Mouse (Mus musculus): ENCODE measurements around the gene Mt1. TPM values are rescaled to one million over a fixed set of nuclear protein-coding genes. Genes with fewer than 3 reads are reported as not detected.
"Not testable (repeated sequence)": the region's sequence is repeated elsewhere in the genome, so short reads cannot be mapped to it uniquely, and the experiment has no call there.

Gene Mt1
- polyA plus RNA-seq (2016; fragmentation: Nextera tagmentation; extraction: Ambion mirVana), result 204 and 219 TPM in 2 replicates

DNA sequence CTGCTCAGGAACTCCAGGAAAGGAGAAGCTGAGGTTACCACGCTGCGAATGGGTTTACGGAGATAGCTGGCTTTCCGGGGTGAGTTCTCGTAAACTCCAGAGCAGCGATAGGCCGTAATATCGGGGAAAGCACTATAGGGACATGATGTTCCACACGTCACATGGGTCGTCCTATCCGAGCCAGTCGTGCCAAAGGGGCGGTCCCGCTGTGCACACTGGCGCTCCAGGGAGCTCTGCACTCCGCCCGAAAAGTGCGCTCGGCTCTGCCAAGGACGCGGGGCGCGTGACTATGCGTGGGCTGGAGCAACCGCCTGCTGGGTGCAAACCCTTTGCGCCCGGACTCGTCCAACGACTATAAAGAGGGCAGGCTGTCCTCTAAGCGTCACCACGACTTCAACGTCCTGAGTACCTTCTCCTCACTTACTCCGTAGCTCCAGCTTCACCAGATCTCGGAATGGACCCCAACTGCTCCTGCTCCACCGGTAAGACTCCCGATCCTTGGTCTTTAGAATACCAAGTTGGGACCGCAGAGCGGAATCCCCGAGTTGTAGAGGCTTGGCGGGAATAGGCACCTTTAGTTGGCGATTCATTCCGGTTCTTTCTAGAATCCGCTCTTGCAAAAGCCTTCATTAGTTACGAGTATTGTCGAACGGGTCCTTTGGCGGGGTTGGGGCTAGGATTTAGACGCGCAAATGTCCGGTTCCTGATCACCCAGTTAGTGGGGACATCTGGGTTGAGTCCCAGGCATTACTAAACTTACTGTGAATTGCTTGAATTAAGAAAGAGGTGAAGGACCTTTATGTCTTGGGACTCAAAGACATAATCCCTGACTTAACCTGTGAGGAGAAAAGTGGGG is at the start of gene Mt1:
TSS of gene Mt1 (plus strand) at position 226 of the 856 bp plus-strand sequence.
- Histone ChIP-seq H3K4me1 (peaks cover 48% of the 10 kb centered on the region), H3K9me3 (no peaks in the 10 kb centered on the region), H3K27ac (peak within 1 kb of the TSS; percentile 71), H3K36me3 (replicated peaks) (no peaks in the 10 kb centered on the region), H3K4me3 (peak within 1 kb of the TSS; percentile 52), H3K27me3 (ENCODE audit: poor library complexity, severe bottlenecking) (peaks cover 100% of the 10 kb centered on the region)
- under 1% methylated on average over 50 of the region's 50 CpGs for WGBS
- DNase-seq (ENCODE audit: extremely low spot score, low spot score), result peak; percentile 78

- Histone ChIP-seq H3K4me3 (no peak overlapping the region), H3K9me3 (no peaks in the 10 kb centered on the region), H3K36me3 (replicated peaks) (no peaks in the 10 kb centered on the region), H3K4me1 (peaks cover 4% of the 10 kb centered on the region; the same call in 1 of the 2 replicates), H3K27ac (no peak overlapping the region), H3K27me3 (ENCODE audit: poor library complexity, severe bottlenecking) (no peaks in the 10 kb centered on the region)
- DNase-seq (ENCODE audit: extremely low spot score, low spot score), result no peak
- WGBS, result 84% methylated on average over 6 of the region's 6 CpGs
These were observed 49.6 kb upstream of the Mt1 start for GRCm38 (mm10) chr8:94129133-94129789.

DNA sequence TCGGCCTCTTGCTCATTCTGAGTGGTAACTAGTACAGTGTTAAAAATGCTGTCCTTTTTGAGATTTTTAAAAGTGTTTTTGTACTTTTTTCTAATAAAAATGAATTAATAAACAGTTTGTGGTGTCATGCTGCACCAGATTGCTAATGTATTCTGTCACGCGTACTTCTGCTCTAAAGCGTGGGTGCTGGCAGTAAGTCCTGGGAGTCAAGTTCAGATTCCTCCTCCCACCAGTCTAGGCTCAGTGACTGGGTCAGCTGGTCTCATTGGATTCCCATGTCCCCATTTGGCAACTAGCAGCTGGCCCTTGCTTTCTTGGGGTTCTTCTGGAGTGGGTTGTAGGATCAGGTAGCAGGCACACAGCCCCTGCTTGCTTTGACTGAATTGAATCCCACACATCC is 48.8 kb upstream of the Mt1 start:
- Histone ChIP-seq H3K9me3 (no peaks in the 10 kb centered on the region), H3K4me3 (no peak overlapping the region), H3K27me3 (ENCODE audit: poor library complexity, severe bottlenecking) (no peaks in the 10 kb centered on the region), H3K27ac (no peak overlapping the region), H3K36me3 (replicated peaks) (no peaks in the 10 kb centered on the region), H3K4me1 (peaks cover 4% of the 10 kb centered on the region; the same call in 1 of the 2 replicates)
- 93% methylated on average over 4 of the region's 4 CpGs for WGBS
- no peak for DNase-seq (ENCODE audit: extremely low spot score, low spot score)

- Histone ChIP-seq H3K9me3 (no peaks in the 10 kb centered on the region), H3K36me3 (replicated peaks) (no peaks in the 10 kb centered on the region), H3K27me3 (ENCODE audit: poor library complexity, severe bottlenecking) (no peaks in the 10 kb centered on the region), H3K27ac (no peak overlapping the region), H3K4me1 (peaks cover 4% of the 10 kb centered on the region; the same call in 1 of the 2 replicates), H3K4me3 (no peak overlapping the region)
- no peak for DNase-seq (ENCODE audit: extremely low spot score, low spot score)
- WGBS, result 82% methylated on average over 5 of the region's 5 CpGs
These were observed 46.8 kb upstream of the Mt1 start for GRCm38 (mm10) chr8:94132096-94132495.

DNA sequence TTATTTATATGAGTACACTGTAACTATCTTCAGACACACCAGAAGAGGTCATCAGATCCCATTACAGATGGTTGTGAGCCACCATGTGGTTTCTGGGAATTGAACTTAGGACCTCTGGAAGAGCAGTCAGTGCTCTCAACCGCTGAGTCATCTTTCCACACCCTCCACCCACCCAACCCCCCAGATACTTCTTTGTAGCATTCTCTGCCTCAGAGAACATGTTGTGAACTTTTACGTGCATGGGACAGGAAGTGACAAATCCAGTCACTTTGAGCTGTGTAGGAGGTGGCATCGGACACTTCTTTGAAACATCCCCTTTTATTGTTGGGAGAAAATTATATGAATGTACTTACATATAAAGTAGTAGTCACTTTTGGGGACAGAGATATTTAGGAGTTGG is 44.3 kb upstream of the Mt1 start:
- H3K4me1 ChIP-seq; H3K4me3 ChIP-seq; DNase-seq (ENCODE audit: extremely low spot score, low spot score); H3K9me3 ChIP-seq; H3K27me3 ChIP-seq (ENCODE audit: poor library complexity, severe bottlenecking); H3K27ac ChIP-seq; H3K36me3 ChIP-seq (replicated peaks): not testable (repeated sequence)
- WGBS, result 80% methylated on average over 3 of the region's 3 CpGs

DNA sequence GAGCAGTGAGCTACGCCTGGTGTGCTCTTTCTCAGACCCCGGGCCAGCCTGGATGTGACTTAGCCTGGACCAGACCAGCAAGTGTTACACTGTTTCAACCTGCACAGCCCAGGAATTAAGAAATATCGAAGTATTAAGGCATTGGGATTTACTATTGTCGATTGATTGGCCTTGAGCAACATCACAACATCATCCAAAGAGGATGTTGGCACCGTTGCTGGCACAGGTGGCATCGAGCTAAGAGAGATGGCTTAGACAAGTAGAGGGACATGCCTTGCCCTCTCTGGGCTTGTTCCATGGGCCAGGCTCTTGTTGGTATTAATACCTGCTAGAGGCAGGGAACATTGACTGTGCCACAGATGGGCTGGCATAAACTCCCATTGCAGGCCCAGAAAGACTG is 43.3 kb upstream of the Mt1 start:
- WGBS, result 93% methylated on average over 6 of the region's 6 CpGs
- H3K27ac ChIP-seq, result no peak overlapping the region
- DNase-seq (ENCODE audit: extremely low spot score, low spot score), result no peak
- no peak overlapping the region for H3K4me3 ChIP-seq
- no peaks in the 10 kb centered on the region for H3K27me3 ChIP-seq (ENCODE audit: poor library complexity, severe bottlenecking)
- no peaks in the 10 kb centered on the region for H3K4me1 ChIP-seq
- no peaks in the 10 kb centered on the region for H3K36me3 ChIP-seq (replicated peaks)
- H3K9me3 ChIP-seq, result no peaks in the 10 kb centered on the region

DNA sequence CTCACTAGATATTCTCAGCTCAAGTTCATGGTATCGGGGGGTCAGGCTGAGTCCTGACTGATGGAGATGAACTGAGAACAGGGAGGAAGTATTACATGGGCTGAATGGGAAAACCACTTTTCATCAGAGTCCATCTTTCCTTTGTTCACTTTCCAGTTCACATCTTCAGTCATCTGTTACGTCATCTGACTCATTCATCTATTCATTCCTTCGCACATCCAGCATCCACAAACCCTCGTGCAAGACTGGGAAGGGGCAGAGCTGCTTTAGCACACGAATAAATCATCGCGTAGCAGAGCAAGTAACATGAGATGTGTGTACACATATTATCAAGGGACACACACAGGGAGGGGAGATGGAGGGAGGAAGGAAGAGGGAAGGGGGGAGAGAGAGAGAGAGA is 42.7 kb upstream of the Mt1 start:
- Histone ChIP-seq H3K27ac (no peak overlapping the region), H3K27me3 (ENCODE audit: poor library complexity, severe bottlenecking) (no peaks in the 10 kb centered on the region), H3K36me3 (replicated peaks) (no peaks in the 10 kb centered on the region), H3K4me1 (no peaks in the 10 kb centered on the region), H3K4me3 (no peak overlapping the region), H3K9me3 (no peaks in the 10 kb centered on the region)
- DNase-seq (ENCODE audit: extremely low spot score, low spot score), result no peak
- whole genome bisulfite sequencing, result 86% methylated on average over 7 of the region's 7 CpGs

DNA sequence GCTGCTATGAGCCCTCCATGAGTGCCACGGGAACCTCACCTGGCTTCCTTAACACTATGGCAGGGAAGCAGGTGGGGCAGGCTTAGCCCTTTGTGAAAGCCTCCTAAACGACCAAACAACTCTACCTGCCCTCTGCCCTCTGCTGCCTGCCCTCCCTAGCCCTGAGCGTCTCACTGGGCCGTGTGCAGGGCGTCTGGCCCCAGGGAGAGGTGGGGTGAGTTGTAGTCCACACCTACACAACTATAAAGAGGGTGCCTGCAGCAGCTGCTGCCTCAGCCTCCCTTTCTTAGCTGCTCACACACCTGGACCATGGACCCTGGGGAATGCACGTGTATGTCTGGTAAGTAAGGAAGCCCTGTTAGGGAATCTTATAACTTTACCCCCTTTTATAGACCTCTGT is 41.9 kb upstream of the Mt1 start, which contains the start of gene Mt4:
TSS of gene Mt4 (plus strand) at position 265 of the 400 bp plus-strand sequence.
- 61% methylated on average over 6 of the region's 6 CpGs for WGBS
- Histone ChIP-seq H3K9me3 (no peaks in the 10 kb centered on the region), H3K27ac (no peak within 1 kb of the TSS), H3K4me3 (no peak within 1 kb of the TSS), H3K4me1 (no peaks in the 10 kb centered on the region), H3K27me3 (ENCODE audit: poor library complexity, severe bottlenecking) (no peaks in the 10 kb centered on the region), H3K36me3 (replicated peaks) (no peaks in the 10 kb centered on the region)
- no peak for DNase-seq (ENCODE audit: extremely low spot score, low spot score)

DNA sequence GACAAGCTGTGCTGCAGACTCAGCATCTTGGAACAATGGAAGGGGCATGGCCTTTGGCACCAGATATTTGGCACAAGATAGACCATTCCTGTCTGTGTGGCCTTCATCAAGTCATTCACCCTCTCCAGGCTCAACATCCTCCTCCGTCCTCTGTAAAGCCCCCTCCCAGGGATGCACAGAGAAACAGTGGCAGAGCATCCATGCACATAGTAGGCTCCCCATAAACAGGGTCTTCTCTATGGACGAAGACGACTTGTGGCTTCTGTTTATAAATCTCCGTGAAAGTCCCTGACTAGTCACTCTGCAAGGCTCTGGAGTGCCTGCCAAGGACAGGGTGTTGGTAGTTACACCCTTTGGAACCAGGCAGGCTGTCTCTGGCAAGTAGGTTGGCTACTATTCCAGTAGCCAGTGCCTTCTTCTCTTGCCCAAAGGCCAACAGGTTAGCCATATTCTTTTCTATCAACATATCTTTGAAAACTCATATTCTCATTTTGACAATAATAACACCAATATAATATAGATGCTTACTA is 38.6 kb upstream of the Mt1 start:
- H3K9me3 ChIP-seq, result no peaks in the 10 kb centered on the region
- 88% methylated on average over 4 of the region's 4 CpGs for WGBS
- no peaks in the 10 kb centered on the region for H3K4me1 ChIP-seq
- H3K36me3 ChIP-seq (replicated peaks), result no peaks in the 10 kb centered on the region
- H3K27me3 ChIP-seq (ENCODE audit: poor library complexity, severe bottlenecking), result no peaks in the 10 kb centered on the region
- H3K27ac ChIP-seq, result no peak overlapping the region
- DNase-seq (ENCODE audit: extremely low spot score, low spot score), result no peak
- H3K4me3 ChIP-seq, result no peak overlapping the region

GRCm38 (mm10) chr8:94148236-94148635 is 30.6 kb upstream of the Mt1 start:
- DNase-seq (ENCODE audit: extremely low spot score, low spot score), result no peak
- H3K27me3 ChIP-seq (ENCODE audit: poor library complexity, severe bottlenecking), result peaks cover 25% of the 10 kb centered on the region
- no peak overlapping the region for H3K4me3 ChIP-seq
- no peaks in the 10 kb centered on the region for H3K9me3 ChIP-seq
- H3K36me3 ChIP-seq (replicated peaks), result no peaks in the 10 kb centered on the region
- peaks cover 21% of the 10 kb centered on the region for H3K4me1 ChIP-seq
- H3K27ac ChIP-seq, result no peak overlapping the region
- WGBS, result 46% methylated on average over 5 of the region's 5 CpGs

DNA sequence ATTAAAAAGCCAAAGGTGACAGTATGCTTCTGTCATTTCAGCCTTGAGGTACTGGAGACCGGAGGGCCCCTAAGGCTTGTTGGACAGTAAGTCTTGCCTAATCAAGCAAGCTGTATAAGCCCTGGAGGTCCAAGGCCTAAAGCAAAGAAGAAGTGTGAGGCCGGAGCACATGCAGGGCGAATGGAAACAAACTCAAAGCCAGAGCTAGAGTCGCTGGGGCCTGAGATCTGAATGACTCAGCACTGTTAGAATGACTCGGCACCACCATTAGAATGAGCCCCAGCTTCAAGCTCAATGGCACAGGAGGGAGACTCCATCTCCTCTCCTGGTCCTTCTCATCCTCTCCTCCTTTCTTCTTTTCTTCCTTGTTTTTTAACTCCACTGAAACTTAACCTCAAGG is 28.0 kb upstream of the Mt1 start:
- 81% methylated on average over 5 of the region's 5 CpGs for WGBS

DNA sequence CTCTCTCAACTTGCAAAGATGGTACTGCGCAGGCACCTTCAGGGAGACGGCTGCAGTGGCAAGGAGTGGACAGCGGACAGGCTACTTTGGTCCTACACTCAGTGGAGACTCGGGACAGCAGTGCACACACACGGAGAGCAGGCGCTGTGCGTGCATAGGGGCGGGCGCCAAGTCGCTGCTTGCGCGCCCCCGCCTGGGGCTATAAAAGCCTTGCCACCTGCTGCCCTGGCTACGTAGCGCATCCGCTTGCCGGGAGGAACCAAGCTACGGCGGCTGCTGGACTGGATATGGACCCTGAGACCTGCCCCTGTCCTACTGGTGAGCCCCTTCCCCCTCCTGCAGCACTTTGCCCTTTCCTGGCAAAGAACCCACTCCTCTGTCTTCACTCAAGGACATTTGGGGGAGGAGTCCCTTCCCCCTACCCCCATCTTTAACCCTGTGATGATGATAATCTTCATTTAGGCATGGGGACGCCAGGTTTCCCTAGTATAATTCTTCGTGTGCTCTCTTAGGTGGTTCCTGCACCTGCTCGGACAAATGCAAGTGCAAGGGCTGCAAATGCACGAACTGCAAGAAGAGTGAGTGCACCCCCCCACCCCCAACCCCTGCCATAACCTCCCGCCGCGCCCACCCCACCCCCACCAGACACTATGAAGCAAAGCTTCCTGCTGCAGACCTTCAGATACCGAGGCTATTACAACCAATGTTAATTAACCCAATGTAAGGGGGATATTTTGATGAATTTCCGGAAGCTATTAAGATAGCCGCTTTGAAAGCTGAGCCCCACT is 26.2 kb upstream of the Mt1 start, which contains the start of gene Mt3:
TSS of gene Mt3 (plus strand) at position 95 of the 788 bp plus-strand sequence.
- H3K27ac ChIP-seq, result peak within 1 kb of the TSS; percentile 76
- H3K27me3 ChIP-seq (ENCODE audit: poor library complexity, severe bottlenecking), result peaks cover 40% of the 10 kb centered on the region
- H3K4me3 ChIP-seq, result peak within 1 kb of the TSS; percentile 51
- peak; percentile 63 for DNase-seq (ENCODE audit: extremely low spot score, low spot score)
- WGBS, result 2% methylated on average over 29 of the region's 29 CpGs
- H3K36me3 ChIP-seq (replicated peaks), result no peaks in the 10 kb centered on the region
- peaks cover 48% of the 10 kb centered on the region for H3K4me1 ChIP-seq
- no peaks in the 10 kb centered on the region for H3K9me3 ChIP-seq

More for the DNA sequence above, 28.0 kb upstream of the Mt1 start:
- DNase-seq (ENCODE audit: extremely low spot score, low spot score), result no peak
- Histone ChIP-seq H3K9me3 (no peaks in the 10 kb centered on the region), H3K27me3 (ENCODE audit: poor library complexity, severe bottlenecking) (peaks cover 40% of the 10 kb centered on the region), H3K4me1 (peaks cover 45% of the 10 kb centered on the region), H3K4me3 (no peak overlapping the region), H3K36me3 (replicated peaks) (no peaks in the 10 kb centered on the region), H3K27ac (0 out of 2 replicates have a peak overlapping the region, but pooled peaks have one; percentile 30)

Measured in forebrain, embryonic 10.5 days (tissue).